Mouse (Mus musculus) liver, embryonic 14.5 days (tissue): ENCODE results near the gene Eya2. TPM values are rescaled to one million over a fixed set of nuclear protein-coding genes. Genes with fewer than 3 reads are reported as not detected.
A peak's percentile ranks its signal among the peaks of the same experiment; 100 is the strongest.

Experiments used
- ATAC-seq: fragments of 200-750 bp; cut with Nextera tagmentation; 2 replicates; pipeline ENCODE4 v1.8.0; 2017; ENCODE audit warnings: moderate number of reproducible peaks, mild to moderate bottlenecking, moderate library complexity; ENCODE audit not compliant: insufficient read depth
- DNase-seq, 3 experiments: peaks; one replicate each; pipeline ENCODE4 v3.0.0-alpha.2; 2012 to 2013; ENCODE audit warnings: low read depth in 3 of 3, low spot score in 3 of 3
- H3K27ac ChIP-seq: fragments of 300-500 bp; sonication (generic); 2 replicates; pipeline ENCODE4 v1.5.1; 2014; ENCODE audit warnings: moderate library complexity, mild to moderate bottlenecking, control low read depth, inconsistent platforms
- H3K27me3 ChIP-seq: fragments of 300-500 bp; sonication (generic); 2 replicates; pipeline ENCODE4 v1.6.1; 2014; ENCODE audit warnings: mild to moderate bottlenecking, low read length, moderate library complexity; ENCODE audit not compliant: control insufficient read depth, insufficient read depth
- H3K36me3 ChIP-seq: fragments of 300-500 bp; sonication (generic); replicated peaks from 2 replicates; pipeline ENCODE4 v1.6.1; 2014; ENCODE audit warnings: low read depth; ENCODE audit not compliant: control insufficient read depth, insufficient read depth
- H3K4me1 ChIP-seq, 2 experiments: fragments of 200-500 bp in 1 of 2; fragments of 300-500 bp in 1 of 2; sonication (generic) in 1 of 2; replicated peaks; 2 replicates each; pipeline ENCODE4 v1.6.1; 2012 to 2014; ENCODE audit warnings: antibody characterized with exemption in 1 of 2, inconsistent platforms in 1 of 2, low read length in 1 of 2; ENCODE audit not compliant: control insufficient read depth in 2 of 2, insufficient read depth in 2 of 2
- H3K4me2 ChIP-seq: fragments of 300-500 bp; sonication (generic); 2 replicates; pipeline ENCODE4 v1.6.1; 2014; ENCODE audit warnings: low read depth, mild to moderate bottlenecking, control low read depth, moderate library complexity
- H3K4me3 ChIP-seq, 2 experiments: fragments of 200-500 bp in 1 of 2; fragments of 300-500 bp in 1 of 2; sonication (generic) in 1 of 2; 2 replicates each; pipeline ENCODE4 v1.5.1; 2012 to 2014; ENCODE audit warnings: low read depth in 2 of 2, low read length in 2 of 2, mild to moderate bottlenecking in 2 of 2, control low read depth in 1 of 2, inconsistent platforms in 1 of 2, moderate library complexity in 1 of 2; ENCODE audit not compliant: insufficient read depth in 1 of 2
- H3K9ac ChIP-seq: fragments of 300-500 bp; sonication (generic); replicated peaks from 2 replicates; pipeline ENCODE4 v1.6.1; 2014; ENCODE audit warnings: mild to moderate bottlenecking, control low read depth, moderate library complexity
- H3K9me3 ChIP-seq: fragments of 300-500 bp; sonication (generic); 2 replicates; pipeline ENCODE4 v1.6.1; 2016; ENCODE audit warnings: low read length, mixed read lengths; ENCODE audit not compliant: control insufficient read depth
- CTCF ChIP-seq: IDR thresholded peaks from 2 replicates; pipeline ENCODE4 v1.5.1; 2016; ENCODE audit warnings: antibody characterized with exemption, low read depth, control low read depth
- EP300 ChIP-seq: IDR thresholded peaks from 2 replicates; pipeline ENCODE4 v1.6.1; 2016; ENCODE audit warnings: antibody characterized with exemption, low read depth
- WGBS: fragments of 180-500 bp; shearing (Covaris S2); extraction: QIAGEN DNeasy Blood & Tissue Kit; methylation state at CpG from one replicate; pipeline ENCODE4 v1.1.7; 2014; ENCODE audit not compliant: insufficient replicate concordance; 5-methylcytosine and 5-hydroxymethylcytosine counted together
- polyA plus RNA-seq, 2 experiments: library from polyadenylated mRNA; depleted of rRNA in 1 of 2; stranded (reverse) in 1 of 2; unstranded in 1 of 2; fragments of >200 nt; fragmentation: Nextera tagmentation in 1 of 2; extraction: Ambion mirVana in 1 of 2; gene quantifications; 2 replicates each; pipeline versions ENCODE4 v1.2.1 to v1.2.3; 2012 to 2014

The Eya2 gene
- polyA plus RNA-seq, 2 experiments: 0.13 to 0.16 TPM

DNA sequence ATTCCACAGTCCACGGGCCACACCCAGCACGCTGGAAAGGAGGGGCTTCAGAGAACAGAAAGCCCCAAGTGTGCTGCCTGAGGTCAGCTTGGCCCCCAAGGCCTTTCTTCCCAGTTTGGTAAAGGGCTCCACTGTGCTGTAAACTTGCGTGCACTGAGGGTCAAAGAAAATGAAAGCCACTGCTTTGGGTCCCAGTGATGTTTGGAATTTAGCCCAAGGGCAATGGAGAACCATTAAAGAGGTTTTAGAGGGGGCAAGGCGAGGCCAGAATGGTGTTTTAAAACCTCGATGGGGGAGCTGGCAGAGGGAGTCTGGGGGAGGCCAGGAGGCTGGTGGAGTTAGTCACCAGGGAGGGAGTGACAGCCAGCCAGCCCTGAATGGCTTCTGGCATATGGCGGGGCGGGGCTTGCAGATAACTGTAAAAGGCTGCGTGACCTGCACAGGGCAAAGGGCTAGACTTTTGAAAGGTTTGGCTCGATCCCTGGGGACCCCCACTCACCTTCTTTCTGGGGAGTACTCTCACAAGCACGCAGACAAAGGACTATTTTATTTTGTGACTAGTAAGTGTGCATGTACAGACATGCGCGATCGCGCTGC, 47.2 kb downstream of the Eya2 start:
- no peak overlapping the region for H3K27ac ChIP-seq
- 43% methylated on average over 14 of the region's 14 CpGs for WGBS
- H3K36me3 ChIP-seq: no peaks in the 10 kb centered on the region
- H3K9me3 ChIP-seq: no peaks in the 10 kb centered on the region
- H3K4me1 ChIP-seq: peaks cover 3 to 24% of the 10 kb centered on the region in 2 experiments; a peak in 3 of 4 replicates
- no peaks in the 10 kb centered on the region for H3K27me3 ChIP-seq
- peak; percentile 79 for ATAC-seq
- TF ChIP-seq CTCF (no peak), EP300 (no peak; the same call in 1 of the 2 replicates)
- DNase-seq: peak in 2 of 3 experiments; percentile 18 to 41
- no peak overlapping the region for H3K4me3 ChIP-seq
- H3K9ac ChIP-seq: no peak overlapping the region
- H3K4me2 ChIP-seq: peak overlapping the region; percentile 13; the same call in 1 of the 2 replicates

DNA sequence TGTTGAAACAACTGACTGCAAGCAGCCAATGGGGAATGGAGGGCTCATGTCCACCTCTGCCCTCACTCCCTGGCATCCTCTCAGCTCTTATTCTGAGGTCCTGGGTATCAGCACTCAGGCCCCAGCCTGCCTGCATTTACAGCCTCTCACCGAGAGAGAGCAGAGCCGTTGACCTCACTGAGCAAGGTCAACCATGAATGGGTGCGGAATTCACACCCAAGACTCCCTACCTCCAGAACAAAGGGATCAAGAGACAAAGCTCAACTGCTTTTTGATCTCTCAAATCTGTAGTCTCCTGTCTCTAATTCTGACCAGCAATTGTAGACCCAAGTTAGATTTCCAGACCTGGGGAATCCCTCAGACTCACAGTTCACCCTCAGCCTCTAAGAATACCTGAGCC, 48.8 kb downstream of the Eya2 start:
- Histone ChIP-seq H3K4me1 (peaks cover 3 to 24% of the 10 kb centered on the region in 2 experiments; a peak in 3 of 4 replicates), H3K27me3 (no peaks in the 10 kb centered on the region), H3K36me3 (no peaks in the 10 kb centered on the region), H3K9ac (no peak overlapping the region), H3K27ac (no peak overlapping the region), H3K4me2 (no peak overlapping the region), H3K4me3 (no peak overlapping the region), H3K9me3 (no peaks in the 10 kb centered on the region)
- TF ChIP-seq EP300 (no peak), CTCF (no peak)
- DNase-seq (no peak), ATAC-seq (no peak)
- WGBS: 65% methylated on average over 3 of the region's 3 CpGs

GRCm38 (mm10) chr2:165644057-165644456, 49.2 kb downstream of the Eya2 start:
- Histone ChIP-seq H3K4me1 (peaks cover 3 to 22% of the 10 kb centered on the region in 2 experiments; a peak in 3 of 4 replicates), H3K4me3 (no peak overlapping the region), H3K9ac (no peak overlapping the region), H3K27ac (no peak overlapping the region), H3K9me3 (no peaks in the 10 kb centered on the region), H3K4me2 (no peak overlapping the region), H3K27me3 (no peaks in the 10 kb centered on the region), H3K36me3 (no peaks in the 10 kb centered on the region)
- DNase-seq (no peak), ATAC-seq (no peak)
- no peak for TF ChIP-seq CTCF
- TF ChIP-seq EP300: no peak
- 50% methylated on average over 9 of the region's 9 CpGs for WGBS

- WGBS: 31% methylated on average over 11 of the region's 11 CpGs
- H3K27ac ChIP-seq: no peak overlapping the region
- no peaks in the 10 kb centered on the region for H3K9me3 ChIP-seq
- DNase-seq (no peak), ATAC-seq (no peak)
- H3K4me3 ChIP-seq: no peak overlapping the region
- no peaks in the 10 kb centered on the region for H3K27me3 ChIP-seq
- no peak overlapping the region for H3K4me2 ChIP-seq
- peaks cover 0 to 4% of the 10 kb centered on the region in 2 experiments; a peak in 1 of 4 replicates for H3K4me1 ChIP-seq
- TF ChIP-seq EP300 (no peak), CTCF (no peak)
- H3K36me3 ChIP-seq: no peaks in the 10 kb centered on the region
- no peak overlapping the region for H3K9ac ChIP-seq
These were observed 56.2 kb downstream of the Eya2 start for GRCm38 (mm10) chr2:165651031-165651430.

DNA sequence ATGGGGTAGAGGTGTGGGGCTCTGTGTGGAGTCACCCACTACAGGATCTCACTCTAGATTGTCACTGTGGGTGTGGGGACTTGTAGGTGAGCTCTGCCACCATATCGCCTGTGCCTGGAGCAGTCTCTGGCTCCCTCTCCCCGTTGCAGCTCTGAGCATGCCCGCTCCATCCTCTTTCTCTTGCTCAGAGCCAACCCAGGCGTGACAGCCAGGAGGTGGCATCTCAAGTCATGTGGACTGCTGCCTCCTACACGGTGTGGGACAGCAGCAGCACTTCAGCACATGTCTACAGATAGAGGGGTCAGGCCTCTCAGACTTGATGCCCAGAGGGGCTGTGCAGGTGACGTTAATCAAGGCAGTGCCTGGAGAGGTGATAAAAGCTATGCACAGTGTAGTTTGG, 57.4 kb downstream of the Eya2 start:
- H3K27ac ChIP-seq: no peak overlapping the region
- peaks cover 0 to 4% of the 10 kb centered on the region in 2 experiments; a peak in 1 of 4 replicates for H3K4me1 ChIP-seq
- no peak overlapping the region for H3K9ac ChIP-seq
- ATAC-seq (no peak), DNase-seq (no peak)
- WGBS: 61% methylated on average over 6 of the region's 6 CpGs
- no peak overlapping the region for H3K4me2 ChIP-seq
- H3K27me3 ChIP-seq: no peaks in the 10 kb centered on the region
- H3K36me3 ChIP-seq: no peaks in the 10 kb centered on the region
- H3K9me3 ChIP-seq: no peaks in the 10 kb centered on the region
- TF ChIP-seq CTCF: no peak
- no peak for TF ChIP-seq EP300
- H3K4me3 ChIP-seq: no peak overlapping the region
